Mouse (Mus musculus) limb, embryonic 11.5 days (tissue): ENCODE measurements at regions not wholly inside any gene's neighbourhood (a gene's known extent, or its start where the extent isn't known, plus 50 kb on each side); places are given as distances from the start of the nearest gene placed in this dataset.
A peak's percentile ranks its signal among the peaks of the same experiment; 100 is the strongest.

Source experiments
- ATAC-seq: fragments of 200-750 bp; cut with Nextera tagmentation; 2 replicates; pipeline ENCODE4 v1.8.0; 2017; ENCODE audit warnings: low read depth; ENCODE audit not compliant: insufficient number of reproducible peaks, low FRiP score, low TSS enrichment
- DNase-seq: peaks from one replicate; pipeline ENCODE4 v3.0.0-alpha.2; 2015; ENCODE audit warnings: low spot score
- H3K27ac ChIP-seq: fragments of 300-500 bp; sonication (generic); replicated peaks from 2 replicates; pipeline ENCODE4 v1.5.1; 2014; ENCODE audit warnings: low read depth, mild to moderate bottlenecking, low read length
- H3K27me3 ChIP-seq: fragments of 300-500 bp; sonication (generic); 2 replicates; pipeline ENCODE4 v1.6.1; 2014; ENCODE audit warnings: mild to moderate bottlenecking, low read length, mixed read lengths; ENCODE audit not compliant: control insufficient read depth, insufficient read depth
- H3K36me3 ChIP-seq: fragments of 300-500 bp; sonication (generic); 2 replicates; pipeline ENCODE4 v1.6.1; 2014; ENCODE audit warnings: mild to moderate bottlenecking, low read length, moderate library complexity, mixed read lengths; ENCODE audit not compliant: control insufficient read depth, insufficient read depth
- H3K4me1 ChIP-seq: fragments of 300-500 bp; sonication (generic); 2 replicates; pipeline ENCODE4 v1.6.1; 2014; ENCODE audit warnings: low read length, mixed read lengths; ENCODE audit not compliant: control insufficient read depth, insufficient read depth
- H3K4me2 ChIP-seq: fragments of 300-500 bp; sonication (generic); 2 replicates; pipeline ENCODE4 v1.6.1; 2014; ENCODE audit warnings: low read depth, mild to moderate bottlenecking, moderate library complexity; ENCODE audit not compliant: severe bottlenecking
- H3K4me3 ChIP-seq: fragments of 300-500 bp; sonication (generic); 2 replicates; pipeline ENCODE4 v1.5.1; 2014; ENCODE audit warnings: low read depth, low read length
- H3K9ac ChIP-seq: fragments of 300-500 bp; sonication (generic); 2 replicates; pipeline ENCODE4 v1.6.1; 2014; ENCODE audit warnings: mild to moderate bottlenecking, low read length
- H3K9me3 ChIP-seq: fragments of 300-500 bp; sonication (generic); 2 replicates; pipeline ENCODE4 v1.6.1; 2016; ENCODE audit warnings: low read length; ENCODE audit not compliant: control insufficient read depth
- WGBS: fragments of 180-500 bp; shearing (Covaris S2); extraction: QIAGEN DNeasy Blood & Tissue Kit; methylation state at CpG from one replicate; pipeline ENCODE4 v1.1.7; 2014; 5-methylcytosine and 5-hydroxymethylcytosine counted together

DNA sequence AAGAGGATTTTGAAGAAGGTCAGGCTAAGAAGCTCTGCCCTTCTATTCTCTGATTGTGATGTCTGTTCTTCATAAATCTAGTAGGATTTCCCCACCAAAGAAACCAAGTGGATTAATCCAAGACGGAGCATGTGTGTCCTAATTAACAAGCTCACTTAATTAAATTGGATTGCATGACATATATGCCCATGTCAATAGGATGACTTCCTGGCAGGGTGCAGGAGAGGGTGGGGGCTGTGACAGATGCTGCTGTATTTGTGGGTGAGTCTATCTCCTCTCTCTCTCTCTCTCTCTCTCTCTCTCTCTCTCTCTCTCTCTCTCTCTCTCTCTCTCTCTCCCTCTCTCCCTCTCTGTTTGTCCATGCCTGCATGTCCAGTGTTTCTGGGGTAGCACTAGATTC, 149.3 kb upstream of the Gm9833 start:
- no peak overlapping the region for H3K4me3 ChIP-seq
- H3K9me3 ChIP-seq = no peaks in the 10 kb centered on the region
- H3K4me2 ChIP-seq = no peak overlapping the region
- DNase-seq (no peak), ATAC-seq (no peak)
- H3K4me1 ChIP-seq = no peaks in the 10 kb centered on the region
- no peak overlapping the region for H3K27ac ChIP-seq
- 13% methylated on average over 1 of the region's 1 CpGs for WGBS
- H3K9ac ChIP-seq = no peak overlapping the region
- H3K27me3 ChIP-seq = no peaks in the 10 kb centered on the region
- no peaks in the 10 kb centered on the region for H3K36me3 ChIP-seq

DNA sequence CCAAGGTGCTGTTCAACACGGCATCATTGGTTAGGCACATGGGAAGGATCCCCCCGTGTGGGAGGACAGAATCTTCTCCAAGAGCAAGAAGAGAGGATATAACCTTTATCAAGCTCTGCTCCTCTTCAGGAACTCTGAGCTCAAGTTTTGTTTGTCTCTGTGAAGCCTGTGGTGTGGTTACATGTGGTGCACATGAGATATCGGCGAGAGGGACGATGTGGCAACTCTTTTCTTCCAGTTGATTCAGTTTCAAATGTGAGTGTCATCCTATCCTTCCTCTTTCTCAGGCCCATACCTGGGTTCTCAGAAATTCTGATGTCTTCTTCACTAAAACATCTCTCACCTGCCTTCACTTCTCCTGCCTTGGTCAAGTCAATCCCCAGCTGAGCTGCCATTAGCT, 145.3 kb upstream of the Gm9833 start:
- Histone ChIP-seq H3K36me3 (no peaks in the 10 kb centered on the region), H3K27me3 (no peaks in the 10 kb centered on the region), H3K4me2 (no peak overlapping the region), H3K4me1 (no peaks in the 10 kb centered on the region), H3K9ac (no peak overlapping the region), H3K27ac (no peak overlapping the region), H3K9me3 (no peaks in the 10 kb centered on the region), H3K4me3 (no peak overlapping the region)
- ATAC-seq = no peak
- DNase-seq = no peak
- 92% methylated on average over 5 of the region's 5 CpGs for WGBS

DNA sequence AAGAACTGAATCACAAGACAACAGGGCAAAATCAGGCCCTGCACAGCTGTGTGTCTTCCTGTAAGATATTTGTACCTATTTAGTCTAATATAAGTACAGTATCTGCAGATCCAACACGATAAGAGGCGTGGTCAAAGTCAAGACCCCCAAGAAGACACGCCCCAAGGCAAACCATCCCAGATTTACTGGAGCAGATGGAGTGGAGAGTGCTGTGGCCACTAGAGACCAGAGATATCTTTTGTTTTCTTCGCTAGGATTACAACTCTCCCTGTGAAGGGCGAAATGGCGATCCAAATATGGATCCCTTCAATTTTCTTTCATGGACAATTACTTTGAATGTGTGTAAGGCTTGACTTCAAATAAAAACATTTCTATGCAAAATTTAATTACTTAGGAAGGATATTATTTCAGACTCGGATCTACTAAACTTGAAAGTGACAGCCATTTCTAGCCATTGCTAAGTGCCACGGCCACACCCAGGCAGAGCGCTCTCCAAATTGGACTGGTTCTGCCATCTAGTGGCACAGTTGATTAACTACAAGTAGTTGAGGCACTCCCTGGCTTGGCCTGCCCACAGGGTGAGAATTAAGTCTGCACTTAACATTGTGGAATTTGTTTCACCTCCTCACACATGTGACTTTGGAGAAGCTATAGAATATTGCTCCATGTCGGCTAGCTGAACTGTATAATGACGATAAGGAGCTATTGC, 140.4 kb upstream of the Gm9833 start:
- Histone ChIP-seq H3K4me3 (no peak overlapping the region), H3K9ac (no peak overlapping the region), H3K27ac (no peak overlapping the region), H3K36me3 (no peaks in the 10 kb centered on the region), H3K27me3 (no peaks in the 10 kb centered on the region), H3K4me2 (no peak overlapping the region), H3K4me1 (no peaks in the 10 kb centered on the region), H3K9me3 (no peaks in the 10 kb centered on the region)
- peak; percentile 80 for ATAC-seq
- 56% methylated on average over 11 of the region's 11 CpGs for whole genome bisulfite sequencing
- DNase-seq = peak; percentile 68

DNA sequence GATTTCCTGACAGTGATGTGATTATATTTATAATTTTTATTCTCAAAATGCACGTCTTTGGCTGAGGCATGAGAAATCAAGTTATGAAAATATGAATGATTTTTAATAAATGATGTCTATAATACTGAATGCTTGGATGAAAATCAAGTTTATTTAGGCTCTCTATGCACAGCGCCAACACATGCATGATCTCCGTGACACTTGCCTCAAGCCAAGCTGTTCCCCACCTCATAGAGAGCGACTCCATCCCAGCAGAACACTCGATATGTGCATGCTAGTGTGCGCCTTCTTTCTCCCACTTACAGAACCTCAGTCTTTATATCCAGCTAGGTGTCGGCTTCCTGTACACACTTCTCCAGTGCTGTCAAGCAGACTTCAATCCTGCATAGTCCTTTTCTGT, 139.8 kb upstream of the Gm9833 start:
- no peak overlapping the region for H3K9ac ChIP-seq
- no peaks in the 10 kb centered on the region for H3K4me1 ChIP-seq
- H3K36me3 ChIP-seq = no peaks in the 10 kb centered on the region
- H3K27ac ChIP-seq = no peak overlapping the region
- ATAC-seq = no peak
- no peaks in the 10 kb centered on the region for H3K9me3 ChIP-seq
- no peak overlapping the region for H3K4me3 ChIP-seq
- no peaks in the 10 kb centered on the region for H3K27me3 ChIP-seq
- no peak for DNase-seq
- H3K4me2 ChIP-seq = no peak overlapping the region
- WGBS = 74% methylated on average over 7 of the region's 7 CpGs

DNA sequence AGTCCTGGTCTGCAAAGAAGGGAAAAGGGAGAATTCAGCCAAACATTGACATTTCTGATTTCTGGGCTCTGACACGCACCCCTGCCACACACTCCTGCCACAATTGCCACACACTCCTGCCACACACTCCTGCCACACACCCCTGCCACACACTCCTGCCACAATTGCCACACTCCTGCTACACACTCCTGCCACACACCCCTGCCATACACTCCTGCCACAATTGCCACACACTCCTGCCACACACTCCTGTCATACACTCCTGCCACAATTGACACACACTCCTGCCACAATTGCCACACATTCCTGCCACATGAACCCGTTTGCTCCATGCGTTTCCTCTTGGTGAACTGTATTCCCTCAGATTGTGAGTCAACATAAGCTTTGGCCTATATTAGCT, 130.0 kb upstream of the Gm9833 start:
- Histone ChIP-seq H3K9ac (no peak overlapping the region), H3K27ac (no peak overlapping the region), H3K4me2 (no peak overlapping the region), H3K4me1 (no peaks in the 10 kb centered on the region), H3K27me3 (no peaks in the 10 kb centered on the region), H3K36me3 (no peaks in the 10 kb centered on the region), H3K9me3 (no peaks in the 10 kb centered on the region), H3K4me3 (no peak overlapping the region)
- ATAC-seq (no peak), DNase-seq (no peak)
- 87% methylated on average over 3 of the region's 3 CpGs for WGBS

DNA sequence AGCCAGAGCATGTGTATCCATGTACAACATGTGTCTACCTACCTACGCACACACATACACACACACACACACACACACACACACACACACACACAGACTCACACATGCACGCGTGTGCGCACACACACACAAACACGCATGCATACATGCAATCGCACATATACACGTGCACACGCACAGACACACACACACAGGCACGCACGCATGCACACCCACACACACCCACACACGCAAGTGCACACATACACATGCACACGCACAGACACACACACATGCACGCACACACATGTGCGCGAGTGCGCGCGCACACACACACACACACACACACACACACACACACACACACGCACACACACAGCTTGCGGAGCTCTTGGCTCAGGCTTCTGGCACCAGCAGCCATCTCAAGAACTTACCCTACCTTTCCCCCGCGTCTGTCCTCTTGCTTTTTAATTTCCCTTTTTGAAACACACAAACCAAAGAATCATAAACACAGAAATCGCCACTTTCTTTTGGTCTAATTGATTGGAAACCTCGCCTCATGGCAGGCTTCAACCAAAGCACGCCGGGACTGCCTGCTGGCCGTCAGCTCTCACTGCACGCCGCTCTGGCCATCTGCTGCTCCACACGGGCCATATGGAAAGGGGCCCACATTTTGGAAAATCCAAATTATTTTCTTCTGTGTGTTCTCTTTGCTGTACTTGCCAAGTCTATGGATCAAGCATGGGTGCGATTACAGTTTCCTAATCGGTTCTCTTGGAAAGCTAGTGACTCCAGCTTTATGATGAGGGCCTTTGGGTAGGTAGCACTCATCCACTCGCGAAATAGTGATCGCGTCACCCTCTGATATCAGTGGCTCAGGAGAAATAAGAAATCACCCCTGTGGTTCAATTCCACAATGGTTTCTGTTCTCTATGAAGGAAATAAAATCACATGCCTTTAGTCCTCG, 127.9 kb upstream of the Gm9833 start:
- no peak for ATAC-seq
- Histone ChIP-seq H3K36me3 (no peaks in the 10 kb centered on the region), H3K4me3 (no peak overlapping the region), H3K9me3 (no peaks in the 10 kb centered on the region), H3K9ac (no peak overlapping the region), H3K4me1 (no peaks in the 10 kb centered on the region), H3K27me3 (no peaks in the 10 kb centered on the region), H3K4me2 (no peak overlapping the region), H3K27ac (no peak overlapping the region)
- 91% methylated on average over 37 of the region's 37 CpGs for WGBS
- peak; percentile 21 for DNase-seq

DNA sequence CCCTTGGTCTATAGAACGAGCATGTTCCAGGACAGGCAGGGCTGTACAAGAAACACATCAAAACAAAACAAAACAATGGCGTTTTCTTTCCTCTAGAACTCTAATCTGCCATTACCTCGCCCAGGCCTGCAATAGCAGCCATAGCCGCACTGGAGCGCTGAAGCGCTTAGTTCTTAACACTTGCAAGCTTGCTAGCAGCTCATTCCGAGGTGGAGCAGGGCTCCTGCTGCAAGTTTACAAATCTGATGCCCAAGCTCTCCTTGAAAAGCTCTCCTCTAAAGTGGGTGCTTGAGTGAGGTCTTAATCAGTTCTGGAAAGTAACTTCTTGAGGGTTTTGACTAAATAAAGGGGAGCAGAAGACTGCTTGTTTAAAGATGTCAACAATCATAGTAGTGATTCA, 127.2 kb upstream of the Gm9833 start:
- no peaks in the 10 kb centered on the region for H3K36me3 ChIP-seq
- no peak overlapping the region for H3K4me3 ChIP-seq
- H3K4me2 ChIP-seq = no peak overlapping the region
- H3K9ac ChIP-seq = no peak overlapping the region
- H3K4me1 ChIP-seq = no peaks in the 10 kb centered on the region
- no peaks in the 10 kb centered on the region for H3K9me3 ChIP-seq
- no peaks in the 10 kb centered on the region for H3K27me3 ChIP-seq
- WGBS = 66% methylated on average over 7 of the region's 7 CpGs
- no peak overlapping the region for H3K27ac ChIP-seq
- ATAC-seq (no peak), DNase-seq (peak; percentile 21)
